In the genomic region with DNA sequence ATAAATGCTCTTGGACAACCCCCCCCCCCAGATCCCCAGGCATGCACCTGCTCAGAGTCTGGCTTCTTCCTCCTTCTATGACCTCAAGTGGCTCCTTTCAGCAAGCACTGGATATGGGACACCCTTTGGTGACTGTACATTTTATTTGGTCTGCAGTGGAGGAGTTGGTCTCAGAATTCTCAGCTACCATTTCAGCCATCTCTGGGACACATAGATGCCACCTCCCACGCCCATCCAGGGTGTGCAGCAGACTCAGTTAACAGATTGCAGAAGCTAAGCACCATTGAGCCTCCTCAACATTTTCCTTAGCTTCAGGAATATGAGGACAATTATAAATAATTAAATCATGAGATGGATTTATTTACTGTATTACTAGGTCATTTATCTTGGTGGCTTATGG, we compare ENCODE assay signal across 20 mouse cellular contexts.
DNase-seq lines count a peak whose midpoint lies in the region; ATAC-seq lines count a peak whose summit lies in the region.
"Had no signal": no experiment of that assay in that cellular context is flagged by ENCODE, and none has a peak within 500 bp of the region (broad histone marks: within the 10 kb centered on the region; RNA-seq: fewer than 3 reads in every experiment).

No protein-coding gene starts in this region.

- DNase-seq in frontal cortex, postnatal 14 days (ENCODE audit: low spot score in 2 of 2) = no peak
- DNase-seq in left cerebral cortex, adult 18-20 months (ENCODE audit: low spot score in 2 of 2) = peak; percentile 23 to 35
- DNase-seq in left cerebral cortex, postnatal 4 days = no peak
- peak; percentile 46 for DNase-seq in right cerebral cortex, adult 18-20 months
- no peak for DNase-seq in right cerebral cortex, postnatal 4 days
- peak; percentile 43 for DNase-seq in brain, adult 2 months (ENCODE audit: low read depth, low spot score)
- DNase-seq: adrenal gland, adult 2 months; adrenal gland, postnatal 10 days; adrenal gland, postnatal 25 days; B cell, adult 2 months; cerebellum, adult 11-12 months; cerebellum, adult 2 months; cerebellum, adult 9-10 months; cerebellum, postnatal 10 days; cerebellum, postnatal 25 days; embryo, embryonic 11 days had no signal

- peak; percentile 92 for ATAC-seq in frontal cortex, adult (ENCODE audit: low TSS enrichment)
- no peak for ATAC-seq in CD4-positive, CD25-positive, alpha-beta regulatory T cell, adult 4 months
- ATAC-seq: forebrain, embryonic 14.5 days; forebrain, embryonic 16.5 days had no signal

- intact Hi-C loops in left cerebral cortex, postnatal 4 days (cut with DNase I) = no loop called here

Comparison
In these comparisons a context has a peak if more than half of its experiments do, and no peak if none do; other contexts are left out.
1. DNase-seq: peak in left cerebral cortex, adult 18-20 months (2 of 2), right cerebral cortex, adult 18-20 months (single experiment) and brain, adult 2 months (single experiment); none in frontal cortex, postnatal 14 days (0 of 2), left cerebral cortex, postnatal 4 days (single experiment) and right cerebral cortex, postnatal 4 days (single experiment).